Mouse (Mus musculus) kidney, postnatal 0 days (tissue): Measurements from ENCODE around the gene Mrpl23. TPM values are rescaled to one million over a fixed set of nuclear protein-coding genes. Genes with fewer than 3 reads are reported as not detected.

Source experiments
- ATAC-seq: fragments of 200-750 bp; cut with Nextera tagmentation; replicated peaks from 2 replicates; pipeline ENCODE4 v1.8.0; 2017; ENCODE audit warnings: low read depth, moderate number of reproducible peaks, moderate TSS enrichment, moderate library complexity; ENCODE audit not compliant: low FRiP score
- DNase-seq: peaks from one replicate; pipeline ENCODE4 v3.0.0-alpha.2; 2016; ENCODE audit warnings: low spot score
- H3K27ac ChIP-seq: fragments of 300-500 bp; sonication (generic); 2 replicates; pipeline ENCODE4 v1.5.1; 2014; ENCODE audit warnings: mild to moderate bottlenecking
- H3K27me3 ChIP-seq: fragments of 300-500 bp; sonication (generic); 2 replicates; pipeline ENCODE4 v1.6.1; 2014; ENCODE audit warnings: low read length, mixed read lengths; ENCODE audit not compliant: insufficient read depth
- H3K36me3 ChIP-seq: fragments of 300-500 bp; sonication (generic); 2 replicates; pipeline ENCODE4 v1.6.1; 2014; ENCODE audit warnings: low read length, mixed read lengths; ENCODE audit not compliant: insufficient read depth
- H3K4me1 ChIP-seq: fragments of 300-500 bp; sonication (generic); replicated peaks from 2 replicates; pipeline ENCODE4 v1.6.1; 2014; ENCODE audit warnings: antibody characterized with exemption, low read length, mixed read lengths; ENCODE audit not compliant: insufficient read depth
- H3K4me2 ChIP-seq: fragments of 300-500 bp; sonication (generic); 2 replicates; pipeline ENCODE4 v1.6.1; 2014; ENCODE audit warnings: mild to moderate bottlenecking, low read length, moderate library complexity, mixed read lengths
- H3K4me3 ChIP-seq: fragments of 300-500 bp; sonication (generic); replicated peaks from 2 replicates; pipeline ENCODE4 v1.5.1; 2014; ENCODE audit warnings: low read depth, low read length
- H3K9ac ChIP-seq: fragments of 300-500 bp; sonication (generic); 2 replicates; pipeline ENCODE4 v1.6.1; 2014; ENCODE audit warnings: low read depth, low read length
- H3K9me3 ChIP-seq: fragments of 300-500 bp; sonication (generic); replicated peaks from 2 replicates; pipeline ENCODE4 v1.6.1; 2016; ENCODE audit warnings: low read length, inconsistent platforms, mixed read lengths
- CTCF ChIP-seq: IDR thresholded peaks from 2 replicates; pipeline ENCODE4 v1.5.1; 2016; ENCODE audit warnings: antibody characterized with exemption, low read depth, mild to moderate bottlenecking, moderate library complexity
- whole genome bisulfite sequencing: fragments of 180-500 bp; shearing (Covaris S2); extraction: QIAGEN DNeasy Blood & Tissue Kit; methylation state at CpG from one replicate; pipeline ENCODE4 v1.1.7; 2014; 5-methylcytosine and 5-hydroxymethylcytosine counted together
- polyA plus RNA-seq: library from polyadenylated mRNA; unstranded; fragments of >200 nt; fragmentation: Nextera tagmentation; extraction: Ambion mirVana; gene quantifications from 2 replicates; pipeline ENCODE4 v1.2.1, GENCODE M21; 2015

Mrpl23 gene
- polyA plus RNA-seq, 1 experiment from 2014 or later: 22.6 TPM

GRCm38 (mm10) chr7:142493535-142493934, 39.0 kb upstream of the Mrpl23 start:
- Histone ChIP-seq H3K27me3 (no peaks in the 10 kb centered on the region), H3K4me2 (no peak overlapping the region), H3K36me3 (peaks cover 25% of the 10 kb centered on the region), H3K9ac (no peak overlapping the region), H3K27ac (no peak overlapping the region), H3K4me3 (no peak overlapping the region), H3K4me1 (no peaks in the 10 kb centered on the region), H3K9me3 (no peaks in the 10 kb centered on the region)
- no peak for DNase-seq
- no peak for ATAC-seq
- 78% methylated on average over 8 of the region's 8 CpGs for whole genome bisulfite sequencing
- TF ChIP-seq CTCF: no peak

- no peak for ATAC-seq
- WGBS: 79% methylated on average over 3 of the region's 3 CpGs
Observed at GRCm38 (mm10) chr7:142496158-142496557, 36.3 kb upstream of the Mrpl23 start.

GRCm38 (mm10) chr7:142496800-142497199, 35.7 kb upstream of the Mrpl23 start:
- no peak overlapping the region for H3K9ac ChIP-seq

More at GRCm38 (mm10) chr7:142496158-142496557, 36.3 kb upstream of the Mrpl23 start:
- no peak for DNase-seq
- Histone ChIP-seq H3K4me1 (peaks cover 8% of the 10 kb centered on the region; the same call in 1 of the 2 replicates), H3K4me3 (no peak overlapping the region), H3K27me3 (no peaks in the 10 kb centered on the region), H3K9me3 (no peaks in the 10 kb centered on the region), H3K4me2 (no peak overlapping the region), H3K36me3 (peaks cover 5% of the 10 kb centered on the region; the same call in 1 of the 2 replicates), H3K27ac (no peak overlapping the region), H3K9ac (no peak overlapping the region)
- no peak for TF ChIP-seq CTCF

GRCm38 (mm10) chr7:142497775-142498174, 34.7 kb upstream of the Mrpl23 start:
- Histone ChIP-seq H3K27ac (no peak overlapping the region), H3K36me3 (peaks cover 5% of the 10 kb centered on the region; the same call in 1 of the 2 replicates), H3K4me3 (no peak overlapping the region), H3K9ac (no peak overlapping the region), H3K4me2 (no peak overlapping the region), H3K27me3 (no peaks in the 10 kb centered on the region), H3K4me1 (peaks cover 8% of the 10 kb centered on the region; the same call in 1 of the 2 replicates), H3K9me3 (no peaks in the 10 kb centered on the region)
- ATAC-seq (no peak), DNase-seq (peak; percentile 51)
- peak; percentile 62 for TF ChIP-seq CTCF
- 96% methylated on average over 2 of the region's 2 CpGs for WGBS

More at GRCm38 (mm10) chr7:142496800-142497199, 35.7 kb upstream of the Mrpl23 start:
- no peak for DNase-seq
- Histone ChIP-seq H3K4me3 (no peak overlapping the region), H3K4me1 (peaks cover 8% of the 10 kb centered on the region; the same call in 1 of the 2 replicates), H3K4me2 (no peak overlapping the region), H3K9me3 (no peaks in the 10 kb centered on the region), H3K36me3 (peaks cover 5% of the 10 kb centered on the region; the same call in 1 of the 2 replicates), H3K27me3 (no peaks in the 10 kb centered on the region), H3K27ac (no peak overlapping the region)
- 87% methylated on average over 5 of the region's 5 CpGs for WGBS
- TF ChIP-seq CTCF: peak; percentile 58; the same call in 1 of the 2 replicates
- no peak for ATAC-seq

- H3K4me2 ChIP-seq: no peak within 1 kb of the TSS
- H3K4me1 ChIP-seq: peaks cover 8% of the 10 kb centered on the region; the same call in 1 of the 2 replicates
- no peaks in the 10 kb centered on the region for H3K9me3 ChIP-seq
- no peak within 1 kb of the TSS for H3K27ac ChIP-seq
- no peak for DNase-seq
- peaks cover 5% of the 10 kb centered on the region; the same call in 1 of the 2 replicates for H3K36me3 ChIP-seq
- TF ChIP-seq CTCF: no peak
- ATAC-seq: no peak
- WGBS: 92% methylated on average over 2 of the region's 2 CpGs
- no peaks in the 10 kb centered on the region for H3K27me3 ChIP-seq
- H3K9ac ChIP-seq: no peak within 1 kb of the TSS
- no peak within 1 kb of the TSS for H3K4me3 ChIP-seq
Observed at GRCm38 (mm10) chr7:142498575-142498974, 33.9 kb upstream of the Mrpl23 start, which contains the start of gene Tnnt3. Gene Tnnt3 (plus strand): TSS chr7:142498836.

GRCm38 (mm10) chr7:142499010-142499721, 33.3 kb upstream of the Mrpl23 start:
- no peaks in the 10 kb centered on the region for H3K9me3 ChIP-seq
- H3K4me1 ChIP-seq: peaks cover 8% of the 10 kb centered on the region; the same call in 1 of the 2 replicates
- WGBS: 37% methylated on average over 5 of the region's 5 CpGs
- no peak overlapping the region for H3K4me2 ChIP-seq
- H3K27me3 ChIP-seq: no peaks in the 10 kb centered on the region
- no peak overlapping the region for H3K9ac ChIP-seq
- H3K36me3 ChIP-seq: peaks cover 3% of the 10 kb centered on the region; the same call in 1 of the 2 replicates
- no peak for TF ChIP-seq CTCF
- no peak overlapping the region for H3K27ac ChIP-seq
- DNase-seq: no peak
- no peak overlapping the region for H3K4me3 ChIP-seq
- no peak for ATAC-seq
